Mouse (Mus musculus) ES-E14 (cell line): ENCODE results near the gene Gamt.

Experiments used
- CHD2 ChIP-seq: IDR thresholded peaks from 2 replicates; pipeline ENCODE4 v1.6.1; 2014; ENCODE audit warnings: mild to moderate bottlenecking, low read depth, low read length, inconsistent platforms
- ZNF384 ChIP-seq: IDR thresholded peaks from 2 replicates; pipeline ENCODE4 v1.6.1; 2012; ENCODE audit warnings: low read depth, low read length, inconsistent platforms

GRCm38 (mm10) chr10:80281304-80281703, 20.5 kb upstream of the Gamt start:
- no peak for TF ChIP-seq CHD2
- TF ChIP-seq ZNF384, result no peak
